Mouse (Mus musculus): Measurements from ENCODE around the gene Rell1. TPM values are rescaled to one million over a fixed set of nuclear protein-coding genes. Genes with fewer than 3 reads are reported as not detected.
A peak's percentile ranks its signal among the peaks of the same experiment; 100 is the strongest.
"Not testable (repeated sequence)": the region's sequence is repeated elsewhere in the genome, so short reads cannot be mapped to it uniquely, and the experiment has no call there.

Gene Rell1
- polyA plus RNA-seq, 1 experiment from 2014 or later = 7.9 TPM

- Histone ChIP-seq H3K9ac (replicated peaks) (no peak overlapping the region), H3K9me3 (replicated peaks) (no peaks in the 10 kb centered on the region), H3K4me2 (no peak overlapping the region), H3K27me3 (replicated peaks) (no peaks in the 10 kb centered on the region), H3K27ac (replicated peaks) (no peak overlapping the region), H3K4me1 (no peaks in the 10 kb centered on the region), H3K36me3 (no peaks in the 10 kb centered on the region), H3K4me3 (replicated peaks) (no peak overlapping the region)
- ATAC-seq (ENCODE audit: low FRiP score) = no peak
- 88% methylated on average over 10 of the region's 10 CpGs for WGBS
Observed at GRCm38 (mm10) chr5:63916457-63917139, 52.1 kb downstream of the Rell1 start.

GRCm38 (mm10) chr5:63914896-63915295 is 53.8 kb downstream of the Rell1 start:
- ATAC-seq (ENCODE audit: low FRiP score) = no peak
- no peak overlapping the region for H3K4me2 ChIP-seq
- H3K27me3 ChIP-seq (replicated peaks) = no peaks in the 10 kb centered on the region
- 78% methylated on average over 1 of the region's 1 CpGs for WGBS
- H3K9ac ChIP-seq (replicated peaks) = no peak overlapping the region
- no peak overlapping the region for H3K4me3 ChIP-seq (replicated peaks)
- no peaks in the 10 kb centered on the region for H3K4me1 ChIP-seq
- H3K36me3 ChIP-seq = no peaks in the 10 kb centered on the region
- no peak overlapping the region for H3K27ac ChIP-seq (replicated peaks)
- no peaks in the 10 kb centered on the region for H3K9me3 ChIP-seq (replicated peaks)

DNA sequence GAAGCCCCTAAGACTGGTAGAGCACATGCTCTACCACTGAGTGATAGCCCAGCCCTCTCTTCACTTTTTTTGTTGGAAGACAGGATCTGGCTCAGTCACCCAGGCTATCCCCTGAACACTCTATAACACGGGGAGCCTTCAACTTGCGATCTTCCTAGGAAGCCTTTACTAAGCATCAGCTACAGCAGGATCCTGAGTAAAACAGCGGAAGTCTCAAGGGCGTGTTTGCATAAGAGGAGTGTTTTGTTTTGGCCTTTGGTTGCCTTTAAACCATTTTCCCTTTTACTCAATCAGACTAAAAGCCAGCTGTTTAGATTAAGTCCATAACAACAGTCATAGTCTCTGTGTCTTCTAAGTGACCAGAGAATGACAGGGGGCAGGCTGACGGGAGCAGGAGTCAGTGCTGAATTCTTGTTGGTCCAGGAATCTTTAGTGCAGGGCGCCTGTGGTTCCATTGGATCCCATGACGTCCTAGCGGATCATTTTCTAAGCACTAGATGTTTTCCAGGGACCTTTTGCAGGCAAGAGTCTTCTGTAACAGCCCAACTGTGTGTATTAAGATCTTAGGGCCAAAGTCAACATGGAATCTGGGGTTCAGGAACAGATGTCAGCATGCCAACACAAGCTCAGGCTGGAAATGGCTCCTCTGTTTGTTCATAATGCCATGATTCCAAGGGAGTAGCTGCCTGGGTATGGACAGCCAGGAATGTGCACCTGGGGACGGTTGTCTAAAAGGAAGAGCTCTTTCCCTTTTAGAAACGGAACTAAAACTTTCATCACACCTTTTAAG is 58.3 kb downstream of the Rell1 start:
- H3K27ac ChIP-seq (replicated peaks) = no peak overlapping the region
- 88% methylated on average over 10 of the region's 10 CpGs for WGBS
- H3K4me3 ChIP-seq (replicated peaks) = no peak overlapping the region
- no peaks in the 10 kb centered on the region for H3K9me3 ChIP-seq (replicated peaks)
- no peaks in the 10 kb centered on the region for H3K36me3 ChIP-seq
- H3K9ac ChIP-seq (replicated peaks) = no peak overlapping the region
- H3K4me2 ChIP-seq = no peak overlapping the region
- H3K27me3 ChIP-seq (replicated peaks) = no peaks in the 10 kb centered on the region
- ATAC-seq (ENCODE audit: low FRiP score) = no peak
- 0 out of 2 replicates have a peak, but pooled peaks cover 5% of the 10 kb centered on the region for H3K4me1 ChIP-seq

- H3K9ac ChIP-seq (replicated peaks) = no peak overlapping the region
- ATAC-seq (ENCODE audit: low FRiP score) = no peak
- H3K4me3 ChIP-seq (replicated peaks) = no peak overlapping the region
- H3K27me3 ChIP-seq (replicated peaks) = no peaks in the 10 kb centered on the region
- WGBS = 62% methylated on average over 4 of the region's 4 CpGs
- no peaks in the 10 kb centered on the region for H3K36me3 ChIP-seq
- H3K4me2 ChIP-seq = no peak overlapping the region
- no peaks in the 10 kb centered on the region for H3K9me3 ChIP-seq (replicated peaks)
- H3K27ac ChIP-seq (replicated peaks) = no peak overlapping the region
- H3K4me1 ChIP-seq = 0 out of 2 replicates have a peak, but pooled peaks cover 5% of the 10 kb centered on the region
Observed at GRCm38 (mm10) chr5:63907513-63907912, 61.2 kb downstream of the Rell1 start.

DNA sequence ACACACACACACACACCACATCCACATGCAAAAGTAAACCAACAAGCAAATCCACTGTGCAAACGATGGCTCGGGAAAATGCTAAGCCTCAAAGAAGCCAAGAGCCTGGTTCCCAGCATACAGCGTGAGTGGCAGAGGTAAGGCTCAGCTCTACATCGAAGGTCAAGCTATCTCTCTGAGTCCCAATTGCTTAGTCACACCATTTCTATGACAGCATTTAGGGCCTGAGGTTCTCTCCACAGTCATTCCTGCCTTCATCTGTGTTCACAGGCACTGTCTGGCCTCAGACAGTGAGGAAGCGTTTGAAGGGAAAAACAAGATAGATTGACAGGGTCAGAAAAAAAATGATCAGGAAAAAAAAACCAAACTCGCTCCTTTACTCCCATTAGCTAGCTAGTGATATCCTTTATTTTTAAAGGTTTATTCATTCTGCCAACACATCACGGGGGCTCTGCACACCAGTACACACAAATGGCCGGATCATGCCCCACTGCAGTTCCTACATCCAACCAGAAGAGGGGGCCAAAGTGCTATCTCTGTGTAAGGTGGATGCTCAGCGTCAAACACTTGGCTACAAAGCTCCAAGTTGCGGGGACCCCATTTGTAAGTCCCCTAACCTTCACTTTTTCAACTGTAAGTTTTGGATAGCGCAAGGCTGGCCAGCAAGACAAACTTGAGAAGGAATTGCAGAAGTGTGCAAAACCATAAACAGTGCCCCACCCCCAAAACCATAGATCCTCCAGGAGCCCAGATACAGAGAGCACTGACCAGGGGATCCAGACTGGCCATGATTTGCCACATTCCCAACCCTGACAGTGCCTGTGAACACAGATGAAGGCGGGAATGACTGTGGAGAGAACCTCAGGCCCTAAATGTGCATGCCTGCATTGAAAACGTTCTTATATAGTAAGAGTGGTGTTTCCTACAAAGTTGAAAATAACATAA is 62.3 kb downstream of the Rell1 start:
- H3K4me2 ChIP-seq = no peak overlapping the region
- H3K4me3 ChIP-seq (replicated peaks) = no peak overlapping the region
- peak; percentile 80 for ATAC-seq (ENCODE audit: low FRiP score)
- no peak overlapping the region for H3K27ac ChIP-seq (replicated peaks)
- H3K9ac ChIP-seq (replicated peaks) = no peak overlapping the region
- no peaks in the 10 kb centered on the region for H3K9me3 ChIP-seq (replicated peaks)
- WGBS = 46% methylated on average over 13 of the region's 13 CpGs
- H3K4me1 ChIP-seq = 0 out of 2 replicates have a peak, but pooled peaks cover 5% of the 10 kb centered on the region
- no peaks in the 10 kb centered on the region for H3K36me3 ChIP-seq
- no peaks in the 10 kb centered on the region for H3K27me3 ChIP-seq (replicated peaks)

- H3K9me3 ChIP-seq (replicated peaks) = no peaks in the 10 kb centered on the region
- 82% methylated on average over 3 of the region's 3 CpGs for WGBS
- H3K4me3 ChIP-seq (replicated peaks) = no peak overlapping the region
Observed at GRCm38 (mm10) chr5:63903329-63903728, 65.4 kb downstream of the Rell1 start.

GRCm38 (mm10) chr5:63897820-63898110 is 70.9 kb downstream of the Rell1 start:
- Histone ChIP-seq H3K4me3 (replicated peaks) (no peak overlapping the region), H3K36me3 (no peaks in the 10 kb centered on the region), H3K9me3 (replicated peaks) (no peaks in the 10 kb centered on the region), H3K27ac (replicated peaks) (no peak overlapping the region), H3K4me1 (no peaks in the 10 kb centered on the region), H3K27me3 (replicated peaks) (no peaks in the 10 kb centered on the region), H3K4me2 (no peak overlapping the region), H3K9ac (replicated peaks) (no peak overlapping the region)
- ATAC-seq (ENCODE audit: low FRiP score) = no peak
- WGBS = 84% methylated on average over 3 of the region's 3 CpGs

More at GRCm38 (mm10) chr5:63903329-63903728, 65.4 kb downstream of the Rell1 start:
- Histone ChIP-seq H3K9ac (replicated peaks) (no peak overlapping the region), H3K27ac (replicated peaks) (no peak overlapping the region), H3K4me2 (no peak overlapping the region), H3K36me3 (no peaks in the 10 kb centered on the region), H3K4me1 (0 out of 2 replicates have a peak, but pooled peaks cover 5% of the 10 kb centered on the region), H3K27me3 (replicated peaks) (no peaks in the 10 kb centered on the region)
- ATAC-seq (ENCODE audit: low FRiP score) = no peak

- H3K36me3 ChIP-seq; H3K4me3 ChIP-seq (replicated peaks); ATAC-seq (ENCODE audit: low FRiP score); H3K27ac ChIP-seq (replicated peaks); H3K9me3 ChIP-seq (replicated peaks); H3K4me2 ChIP-seq; H3K9ac ChIP-seq (replicated peaks); H3K4me1 ChIP-seq; H3K27me3 ChIP-seq (replicated peaks): not testable (repeated sequence)
- whole genome bisulfite sequencing = 92% methylated on average over 5 of the region's 5 CpGs
Observed at GRCm38 (mm10) chr5:63897001-63897819, 71.5 kb downstream of the Rell1 start.

- no peak overlapping the region for H3K27ac ChIP-seq (replicated peaks)
Observed at GRCm38 (mm10) chr5:63891912-63892311, 76.8 kb downstream of the Rell1 start.

GRCm38 (mm10) chr5:63891241-63891640 is 77.5 kb downstream of the Rell1 start:
- Histone ChIP-seq H3K27ac (replicated peaks) (no peak overlapping the region), H3K4me3 (replicated peaks) (no peak overlapping the region), H3K9ac (replicated peaks) (no peak overlapping the region), H3K36me3 (no peaks in the 10 kb centered on the region), H3K4me1 (no peaks in the 10 kb centered on the region), H3K27me3 (replicated peaks) (no peaks in the 10 kb centered on the region), H3K4me2 (no peak overlapping the region), H3K9me3 (replicated peaks) (no peaks in the 10 kb centered on the region)
- ATAC-seq (ENCODE audit: low FRiP score) = no peak
- WGBS = 77% methylated on average over 4 of the region's 4 CpGs

More at GRCm38 (mm10) chr5:63891912-63892311, 76.8 kb downstream of the Rell1 start:
- Histone ChIP-seq H3K27me3 (replicated peaks) (no peaks in the 10 kb centered on the region), H3K36me3 (no peaks in the 10 kb centered on the region), H3K4me2 (no peak overlapping the region), H3K4me3 (replicated peaks) (no peak overlapping the region), H3K9me3 (replicated peaks) (no peaks in the 10 kb centered on the region), H3K9ac (replicated peaks) (no peak overlapping the region), H3K4me1 (no peaks in the 10 kb centered on the region)
- WGBS = 87% methylated on average over 6 of the region's 6 CpGs
- no peak for ATAC-seq (ENCODE audit: low FRiP score)

GRCm38 (mm10) chr5:63887111-63887510 is 81.6 kb downstream of the Rell1 start:
- H3K27me3 ChIP-seq (replicated peaks) = no peaks in the 10 kb centered on the region
- H3K9ac ChIP-seq (replicated peaks) = no peak overlapping the region
- no peaks in the 10 kb centered on the region for H3K9me3 ChIP-seq (replicated peaks)
- ATAC-seq (ENCODE audit: low FRiP score) = no peak
- WGBS = 95% methylated on average over 4 of the region's 4 CpGs
- H3K4me3 ChIP-seq (replicated peaks) = no peak overlapping the region
- no peak overlapping the region for H3K27ac ChIP-seq (replicated peaks)
- no peak overlapping the region for H3K4me2 ChIP-seq
- no peaks in the 10 kb centered on the region for H3K36me3 ChIP-seq
- no peaks in the 10 kb centered on the region for H3K4me1 ChIP-seq

All from neural tube, embryonic 15.5 days (tissue).